Mouse (Mus musculus): ENCODE data around the gene Lrrfip1.

Lrrfip1 gene

GRCm38 (mm10) chr1:91023960-91024359 is 25.4 kb downstream of the Lrrfip1 start:
- DNase-seq (ENCODE audit: low spot score in 2 of 2) = no peak

GRCm38 (mm10) chr1:91024464-91024863 is 25.9 kb downstream of the Lrrfip1 start:
- no peak for DNase-seq (ENCODE audit: low spot score in 2 of 2)

GRCm38 (mm10) chr1:91026945-91027344 is 28.4 kb downstream of the Lrrfip1 start:
- DNase-seq (ENCODE audit: low spot score in 2 of 2) = no peak

GRCm38 (mm10) chr1:91030383-91030782 is 31.8 kb downstream of the Lrrfip1 start:
- no peak for DNase-seq (ENCODE audit: low spot score in 2 of 2)

- DNase-seq (ENCODE audit: low spot score in 2 of 2) = no peak
These were observed 33.0 kb downstream of the Lrrfip1 start for GRCm38 (mm10) chr1:91031547-91031946.

GRCm38 (mm10) chr1:91032393-91032971 is 33.9 kb downstream of the Lrrfip1 start:
- no peak for DNase-seq (ENCODE audit: low spot score in 2 of 2)

- no peak for DNase-seq (ENCODE audit: low spot score in 2 of 2)
These were observed 36.0 kb downstream of the Lrrfip1 start for GRCm38 (mm10) chr1:91034547-91034946.

GRCm38 (mm10) chr1:91035266-91035665 is 36.7 kb downstream of the Lrrfip1 start:
- no peak for DNase-seq (ENCODE audit: low spot score in 2 of 2)

- DNase-seq (ENCODE audit: low spot score in 2 of 2) = no peak
These were observed 38.7 kb downstream of the Lrrfip1 start for GRCm38 (mm10) chr1:91037213-91037612.

GRCm38 (mm10) chr1:91038010-91038409 is 39.5 kb downstream of the Lrrfip1 start:
- no peak for DNase-seq (ENCODE audit: low spot score in 2 of 2)

GRCm38 (mm10) chr1:91038531-91038930 is 40.0 kb downstream of the Lrrfip1 start:
- DNase-seq (ENCODE audit: low spot score in 2 of 2) = no peak

- DNase-seq (ENCODE audit: low spot score in 2 of 2) = no peak
These were observed 43.1 kb downstream of the Lrrfip1 start for GRCm38 (mm10) chr1:91041605-91042004.

GRCm38 (mm10) chr1:91043191-91043590 is 44.7 kb downstream of the Lrrfip1 start:
- DNase-seq (ENCODE audit: low spot score in 2 of 2) = no peak

GRCm38 (mm10) chr1:91044176-91044575 is 45.6 kb downstream of the Lrrfip1 start:
- DNase-seq (ENCODE audit: low spot score in 2 of 2) = no peak

GRCm38 (mm10) chr1:91044648-91045047 is 46.1 kb downstream of the Lrrfip1 start:
- DNase-seq (ENCODE audit: low spot score in 2 of 2) = no peak

GRCm38 (mm10) chr1:91046237-91046636 is 47.7 kb downstream of the Lrrfip1 start:
- DNase-seq (ENCODE audit: low spot score in 2 of 2) = no peak

GRCm38 (mm10) chr1:91049296-91049695 is 50.8 kb downstream of the Lrrfip1 start:
- no peak for DNase-seq (ENCODE audit: low spot score in 2 of 2)

GRCm38 (mm10) chr1:91051461-91052094 is 53.0 kb downstream of the Lrrfip1 start:
- DNase-seq (ENCODE audit: low spot score in 2 of 2) = no peak

GRCm38 (mm10) chr1:91052747-91053181 is 54.2 kb downstream of the Lrrfip1 start:
- peak; percentile 47 to 73 for DNase-seq (ENCODE audit: low spot score in 2 of 2)

GRCm38 (mm10) chr1:91053218-91054073 is 54.9 kb downstream of the Lrrfip1 start:
- DNase-seq (ENCODE audit: low spot score in 2 of 2) = no peak

- no peak for DNase-seq (ENCODE audit: low spot score in 2 of 2)
These were observed 55.5 kb downstream of the Lrrfip1 start for GRCm38 (mm10) chr1:91054074-91054471.

- no peak for DNase-seq (ENCODE audit: low spot score in 2 of 2)
These were observed 56.3 kb downstream of the Lrrfip1 start for GRCm38 (mm10) chr1:91054815-91055214.

GRCm38 (mm10) chr1:91055744-91056143 is 57.2 kb downstream of the Lrrfip1 start:
- DNase-seq (ENCODE audit: low spot score in 2 of 2) = no peak

All from frontal cortex, postnatal 25 days (tissue).